Mouse (Mus musculus): ENCODE data around the gene Lum. TPM values are rescaled to one million over a fixed set of nuclear protein-coding genes. Genes with fewer than 3 reads are reported as not detected.

The Lum gene
- total RNA-seq, 1 experiment, result not detected

DNA sequence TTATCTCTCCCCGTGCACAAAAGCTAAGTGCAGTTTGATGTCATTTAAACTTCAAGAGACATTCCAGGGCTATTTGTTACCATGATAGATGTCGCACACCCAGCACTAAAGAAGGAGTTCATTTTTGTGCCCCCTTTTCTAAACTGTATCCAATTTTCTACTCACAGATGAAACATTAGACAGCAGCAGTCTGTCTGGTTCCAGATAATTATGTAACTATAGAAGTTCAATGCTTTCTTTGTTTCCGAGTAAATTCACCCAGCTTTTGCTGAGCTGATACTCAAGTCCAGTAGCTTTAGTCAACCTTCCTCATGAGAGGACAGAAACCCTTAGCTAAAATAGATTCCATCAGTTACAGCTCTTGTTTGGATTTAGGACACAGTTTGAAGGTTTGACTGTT lies 19.2 kb downstream of the Lum start:
- in situ Hi-C loops (cut with MboI; ENCODE audit: low sequenced_read_pairs in 2 of 2, unreplicated experiment in 2 of 2), result no loop called here
- TF ChIP-seq HCFC1 (IDR thresholded peaks at IDR 0.05; ENCODE audit: borderline replicate concordance, insufficient read depth, low read length) (no peak), MAFK (IDR thresholded peaks at IDR 0.05; ENCODE audit: insufficient read depth, low read depth, low read length) (no peak)
- Histone ChIP-seq H3K4me1 (ENCODE audit: control insufficient read depth in 2 of 2, insufficient read depth in 2 of 2, low read length in 2 of 2, poor library complexity in 1 of 2) (no peaks in the 10 kb centered on the region), H3K36me3 (ENCODE audit: control insufficient read depth, insufficient read depth, low read length, poor library complexity, severe bottlenecking) (no peaks in the 10 kb centered on the region), H3K4me3 (ENCODE audit: insufficient read depth in 1 of 2, low read depth in 1 of 2, low read length in 2 of 2, poor library complexity in 1 of 2, severe bottlenecking in 1 of 2) (no peak overlapping the region), H3K9me3 (ENCODE audit: control insufficient read depth, insufficient read depth, low read depth, low read length) (no peaks in the 10 kb centered on the region), H3K27ac (ENCODE audit: insufficient read depth, low read depth, low read length, poor library complexity, severe bottlenecking) (no peak overlapping the region), H3K9ac (ENCODE audit: insufficient read depth, low read depth, low read length, poor library complexity, severe bottlenecking) (no peak overlapping the region)
- DNase-seq (ENCODE audit: low read depth, low spot score), result no peak

DNA sequence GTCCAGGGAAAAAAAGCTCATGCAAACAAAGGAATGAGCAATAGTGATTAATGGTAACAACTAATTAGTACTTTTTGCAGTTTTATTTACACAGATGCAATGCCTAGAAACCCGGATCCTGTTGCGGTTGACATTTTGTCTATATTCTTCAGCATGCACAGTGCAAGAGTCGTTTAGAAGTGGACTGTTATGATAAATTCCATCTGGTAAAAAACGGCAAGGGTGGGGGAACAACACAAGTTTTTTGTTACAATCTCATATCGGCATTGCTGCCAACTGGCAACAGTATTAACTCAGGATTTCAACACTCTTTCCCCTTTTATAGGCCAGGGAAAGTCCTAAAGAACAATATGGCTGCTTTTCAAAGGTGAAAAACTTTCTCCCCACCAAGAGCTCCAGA lies 22.2 kb downstream of the Lum start:
- Histone ChIP-seq H3K9ac (ENCODE audit: insufficient read depth, low read depth, low read length, poor library complexity, severe bottlenecking) (no peak overlapping the region), H3K9me3 (ENCODE audit: control insufficient read depth, insufficient read depth, low read depth, low read length) (no peaks in the 10 kb centered on the region), H3K4me3 (ENCODE audit: insufficient read depth in 1 of 2, low read depth in 1 of 2, low read length in 2 of 2, poor library complexity in 1 of 2, severe bottlenecking in 1 of 2) (no peak overlapping the region), H3K36me3 (ENCODE audit: control insufficient read depth, insufficient read depth, low read length, poor library complexity, severe bottlenecking) (no peaks in the 10 kb centered on the region), H3K4me1 (ENCODE audit: control insufficient read depth in 2 of 2, insufficient read depth in 2 of 2, low read length in 2 of 2, poor library complexity in 1 of 2) (no peaks in the 10 kb centered on the region), H3K27ac (ENCODE audit: insufficient read depth, low read depth, low read length, poor library complexity, severe bottlenecking) (no peak overlapping the region)
- DNase-seq (ENCODE audit: low read depth, low spot score), result no peak
- no peak for TF ChIP-seq ZNF384 (IDR thresholded peaks at IDR 0.05; ENCODE audit: low read depth, low read length)
- TF ChIP-seq CHD2 (IDR thresholded peaks at IDR 0.05; ENCODE audit: low read depth, low read length), result no peak
- in situ Hi-C loops (cut with MboI; ENCODE audit: low sequenced_read_pairs in 2 of 2, unreplicated experiment in 2 of 2), result no loop called here

DNA sequence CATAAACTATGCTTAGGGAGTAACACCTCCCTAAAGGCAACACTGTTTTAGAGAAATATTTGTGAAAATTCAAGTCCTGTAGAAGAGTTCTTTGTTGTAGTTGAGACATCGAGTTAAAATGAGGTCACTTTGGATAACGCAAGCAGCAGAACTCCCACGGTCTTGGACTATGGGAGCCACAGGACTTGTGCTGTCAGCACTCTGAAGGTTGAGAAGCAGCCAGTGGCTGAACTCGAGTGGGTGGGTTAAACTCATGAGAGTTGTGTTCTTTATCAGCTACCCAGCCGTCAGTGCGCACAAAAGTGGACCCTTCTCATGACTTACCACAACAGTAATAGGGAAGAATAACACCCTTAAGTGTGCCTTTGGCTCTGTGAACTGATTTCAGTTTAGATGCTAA lies 24.6 kb downstream of the Lum start:
- no peak overlapping the region for H3K9ac ChIP-seq (ENCODE audit: insufficient read depth, low read depth, low read length, poor library complexity, severe bottlenecking)
- DNase-seq (ENCODE audit: low read depth, low spot score), result no peak
- no peak overlapping the region for H3K27ac ChIP-seq (ENCODE audit: insufficient read depth, low read depth, low read length, poor library complexity, severe bottlenecking)
- no peaks in the 10 kb centered on the region for H3K4me1 ChIP-seq (ENCODE audit: control insufficient read depth in 2 of 2, insufficient read depth in 2 of 2, low read length in 2 of 2, poor library complexity in 1 of 2)
- H3K36me3 ChIP-seq (ENCODE audit: control insufficient read depth, insufficient read depth, low read length, poor library complexity, severe bottlenecking), result no peaks in the 10 kb centered on the region
- TF ChIP-seq CHD2 (IDR thresholded peaks at IDR 0.05; ENCODE audit: low read depth, low read length), result no peak
- no peak for TF ChIP-seq ZNF384 (IDR thresholded peaks at IDR 0.05; ENCODE audit: low read depth, low read length)
- TF ChIP-seq ZC3H11A (IDR thresholded peaks at IDR 0.05; ENCODE audit: borderline replicate concordance, low read depth, low read length), result no peak
- TF ChIP-seq HCFC1 (IDR thresholded peaks at IDR 0.05; ENCODE audit: borderline replicate concordance, insufficient read depth, low read length), result no peak
- TF ChIP-seq MAFK (IDR thresholded peaks at IDR 0.05; ENCODE audit: insufficient read depth, low read depth, low read length), result no peak
- H3K9me3 ChIP-seq (ENCODE audit: control insufficient read depth, insufficient read depth, low read depth, low read length), result no peaks in the 10 kb centered on the region
- in situ Hi-C loops (cut with MboI; ENCODE audit: low sequenced_read_pairs in 2 of 2, unreplicated experiment in 2 of 2), result no loop called here
- no peak overlapping the region for H3K4me3 ChIP-seq (ENCODE audit: insufficient read depth in 1 of 2, low read depth in 1 of 2, low read length in 2 of 2, poor library complexity in 1 of 2, severe bottlenecking in 1 of 2)

DNA sequence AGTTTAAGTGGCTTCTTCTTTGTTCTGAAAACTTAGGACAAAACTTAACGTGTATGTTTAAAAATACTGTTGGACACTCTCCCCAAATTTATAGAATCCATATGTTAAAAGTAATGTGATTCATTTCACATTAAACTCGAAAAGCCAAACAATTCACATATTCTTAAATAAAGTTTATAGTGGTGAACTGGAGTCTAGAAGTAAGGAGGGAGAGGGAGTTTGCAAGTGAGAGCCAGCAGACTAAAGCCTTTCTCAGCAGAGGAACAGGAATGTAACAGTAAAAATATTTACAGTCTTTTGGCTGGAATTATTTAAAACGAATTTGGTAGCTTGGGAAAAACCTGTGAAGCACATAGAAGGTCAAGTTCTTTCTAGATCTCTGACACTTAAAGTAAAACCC lies 26.1 kb downstream of the Lum start:
- no peak overlapping the region for H3K4me3 ChIP-seq (ENCODE audit: insufficient read depth in 1 of 2, low read depth in 1 of 2, low read length in 2 of 2, poor library complexity in 1 of 2, severe bottlenecking in 1 of 2)
- in situ Hi-C loops (cut with MboI; ENCODE audit: low sequenced_read_pairs in 2 of 2, unreplicated experiment in 2 of 2), result no loop called here
- H3K36me3 ChIP-seq (ENCODE audit: control insufficient read depth, insufficient read depth, low read length, poor library complexity, severe bottlenecking), result no peaks in the 10 kb centered on the region
- no peak for DNase-seq (ENCODE audit: low read depth, low spot score)
- no peak for TF ChIP-seq CHD2 (IDR thresholded peaks at IDR 0.05; ENCODE audit: low read depth, low read length)
- no peak for TF ChIP-seq HCFC1 (IDR thresholded peaks at IDR 0.05; ENCODE audit: borderline replicate concordance, insufficient read depth, low read length)
- no peak for TF ChIP-seq ZNF384 (IDR thresholded peaks at IDR 0.05; ENCODE audit: low read depth, low read length)
- TF ChIP-seq MAFK (IDR thresholded peaks at IDR 0.05; ENCODE audit: insufficient read depth, low read depth, low read length), result no peak
- TF ChIP-seq ZC3H11A (IDR thresholded peaks at IDR 0.05; ENCODE audit: borderline replicate concordance, low read depth, low read length), result no peak
- no peak overlapping the region for H3K27ac ChIP-seq (ENCODE audit: insufficient read depth, low read depth, low read length, poor library complexity, severe bottlenecking)
- H3K9me3 ChIP-seq (ENCODE audit: control insufficient read depth, insufficient read depth, low read depth, low read length), result no peaks in the 10 kb centered on the region
- no peak overlapping the region for H3K9ac ChIP-seq (ENCODE audit: insufficient read depth, low read depth, low read length, poor library complexity, severe bottlenecking)
- no peaks in the 10 kb centered on the region for H3K4me1 ChIP-seq (ENCODE audit: control insufficient read depth in 2 of 2, insufficient read depth in 2 of 2, low read length in 2 of 2, poor library complexity in 1 of 2)

DNA sequence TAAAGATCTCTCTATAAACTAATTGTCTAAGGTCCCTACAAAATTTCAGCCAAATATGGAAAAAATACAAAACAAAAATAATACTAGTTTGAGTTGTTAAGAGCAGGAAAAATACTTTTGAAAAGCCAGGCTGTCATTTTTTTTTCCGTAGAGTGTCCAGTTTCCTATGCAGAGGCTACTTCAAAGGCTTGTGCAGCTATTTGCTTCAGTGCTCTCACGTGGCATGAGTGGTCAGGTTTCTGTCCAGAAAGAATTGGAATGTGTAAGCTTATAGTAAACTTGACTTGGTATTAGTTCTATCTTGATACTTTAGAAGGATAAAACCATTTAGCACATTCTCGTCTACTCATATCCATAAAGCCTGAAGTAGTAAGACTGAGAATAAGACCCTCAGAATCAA lies 26.8 kb downstream of the Lum start:
- H3K27ac ChIP-seq (ENCODE audit: insufficient read depth, low read depth, low read length, poor library complexity, severe bottlenecking), result no peak overlapping the region
- no peak for DNase-seq (ENCODE audit: low read depth, low spot score)
- in situ Hi-C loops (cut with MboI; ENCODE audit: low sequenced_read_pairs in 2 of 2, unreplicated experiment in 2 of 2), result no loop called here
- H3K36me3 ChIP-seq (ENCODE audit: control insufficient read depth, insufficient read depth, low read length, poor library complexity, severe bottlenecking), result no peaks in the 10 kb centered on the region
- no peak overlapping the region for H3K9ac ChIP-seq (ENCODE audit: insufficient read depth, low read depth, low read length, poor library complexity, severe bottlenecking)
- TF ChIP-seq ZNF384 (IDR thresholded peaks at IDR 0.05; ENCODE audit: low read depth, low read length) (no peak), ZC3H11A (IDR thresholded peaks at IDR 0.05; ENCODE audit: borderline replicate concordance, low read depth, low read length) (no peak), HCFC1 (IDR thresholded peaks at IDR 0.05; ENCODE audit: borderline replicate concordance, insufficient read depth, low read length) (no peak), MAFK (IDR thresholded peaks at IDR 0.05; ENCODE audit: insufficient read depth, low read depth, low read length) (no peak), CHD2 (IDR thresholded peaks at IDR 0.05; ENCODE audit: low read depth, low read length) (no peak)
- no peak overlapping the region for H3K4me3 ChIP-seq (ENCODE audit: insufficient read depth in 1 of 2, low read depth in 1 of 2, low read length in 2 of 2, poor library complexity in 1 of 2, severe bottlenecking in 1 of 2)
- no peaks in the 10 kb centered on the region for H3K9me3 ChIP-seq (ENCODE audit: control insufficient read depth, insufficient read depth, low read depth, low read length)
- no peaks in the 10 kb centered on the region for H3K4me1 ChIP-seq (ENCODE audit: control insufficient read depth in 2 of 2, insufficient read depth in 2 of 2, low read length in 2 of 2, poor library complexity in 1 of 2)
